Mouse (Mus musculus): ENCODE measurements at regions not wholly inside any gene's neighbourhood (a gene's known extent, or its start where the extent isn't known, plus 50 kb on each side); places are given as distances from the start of the nearest gene placed in this dataset.

DNA sequence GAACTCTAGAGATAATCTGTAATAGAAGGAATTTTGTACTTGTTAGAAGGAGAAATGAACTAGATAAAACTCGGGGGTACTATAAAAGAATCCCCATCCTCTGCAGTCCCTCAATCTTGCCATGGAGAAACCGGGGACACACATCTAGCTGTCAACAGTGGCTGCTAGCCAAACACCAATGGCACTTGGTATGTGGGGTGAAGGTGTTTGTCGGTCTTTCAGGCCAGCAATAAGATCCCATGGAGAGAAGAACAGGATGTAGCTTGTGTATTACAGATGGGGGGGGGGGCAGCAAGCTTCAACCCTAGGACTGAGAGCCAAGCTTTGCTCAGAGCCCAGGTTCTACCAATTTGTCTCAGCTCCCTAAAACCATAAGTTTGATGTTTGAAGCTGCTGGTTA lies 132.5 kb upstream of the Peli2 start:
- TF ChIP-seq CTCF (IDR thresholded peaks at IDR 0.05; ENCODE audit: low read depth) (no peak), EP300 (IDR thresholded peaks at IDR 0.05; ENCODE audit: low read depth) (no peak)

Measured in liver, embryonic 14.5 days (tissue).